Mouse (Mus musculus): ENCODE measurements at regions not wholly inside any gene's neighbourhood (a gene's known extent, or its start where the extent isn't known, plus 50 kb on each side); places are given as distances from the start of the nearest gene placed in this dataset.

GRCm38 (mm10) chr6:89012998-89013689, 111.1 kb downstream of the Tpra1 start:
- H3K4me1 ChIP-seq (ENCODE audit: control insufficient read depth, insufficient read depth, low read length), result peaks cover 52% of the 10 kb centered on the region
- H3K4me2 ChIP-seq (ENCODE audit: low read length), result no peak overlapping the region
- ATAC-seq (ENCODE audit: low FRiP score, low TSS enrichment), result peak; percentile 82
- H3K9me3 ChIP-seq (ENCODE audit: control insufficient read depth, low read length), result no peaks in the 10 kb centered on the region
- no peaks in the 10 kb centered on the region for H3K36me3 ChIP-seq (ENCODE audit: control insufficient read depth, insufficient read depth, low read length)
- WGBS, result 6% methylated on average over 12 of the region's 12 CpGs
- peak overlapping the region; percentile 93 for H3K27ac ChIP-seq (replicated peaks; ENCODE audit: low read depth, low read length)
- no peak overlapping the region for H3K4me3 ChIP-seq (replicated peaks; ENCODE audit: low read depth, low read length)
- H3K27me3 ChIP-seq (ENCODE audit: control insufficient read depth, insufficient read depth, low read length), result 0 out of 2 replicates have a peak, but pooled peaks cover 3% of the 10 kb centered on the region
- H3K9ac ChIP-seq (replicated peaks; ENCODE audit: low read length), result no peak overlapping the region
- DNase-seq, result peak; percentile 89

DNA sequence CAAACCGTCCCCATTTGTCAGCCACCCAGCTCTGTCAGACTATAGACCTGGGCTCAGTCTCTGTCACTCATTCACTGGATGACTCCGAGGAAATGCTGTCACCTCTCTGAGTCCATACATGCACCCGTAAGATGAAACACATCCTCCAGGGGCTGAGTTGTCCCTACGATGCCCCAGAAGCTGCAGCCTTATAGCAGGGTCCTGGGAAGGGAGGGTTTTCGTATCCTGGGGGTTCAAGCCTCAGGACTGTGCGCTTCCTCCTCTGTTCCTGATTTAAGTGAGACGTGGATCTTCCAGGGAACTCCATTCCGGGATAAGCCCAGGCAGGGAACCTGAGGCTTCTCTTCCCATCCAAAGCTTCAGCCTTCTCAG, 111.6 kb downstream of the Tpra1 start:
- WGBS, result 24% methylated on average over 8 of the region's 8 CpGs
- Histone ChIP-seq H3K4me2 (ENCODE audit: low read length) (no peak overlapping the region), H3K9ac (replicated peaks; ENCODE audit: low read length) (no peak overlapping the region; the same call in 1 of the 2 replicates), H3K4me1 (ENCODE audit: control insufficient read depth, insufficient read depth, low read length) (peaks cover 46% of the 10 kb centered on the region), H3K4me3 (replicated peaks; ENCODE audit: low read depth, low read length) (no peak overlapping the region), H3K27ac (replicated peaks; ENCODE audit: low read depth, low read length) (peak overlapping the region; percentile 93), H3K36me3 (ENCODE audit: control insufficient read depth, insufficient read depth, low read length) (no peaks in the 10 kb centered on the region), H3K9me3 (ENCODE audit: control insufficient read depth, low read length) (no peaks in the 10 kb centered on the region), H3K27me3 (ENCODE audit: control insufficient read depth, insufficient read depth, low read length) (0 out of 2 replicates have a peak, but pooled peaks cover 3% of the 10 kb centered on the region)
- DNase-seq (no peak), ATAC-seq (ENCODE audit: low FRiP score, low TSS enrichment) (0 out of 2 replicates have a peak, but pooled peaks have one; percentile 11)

DNA sequence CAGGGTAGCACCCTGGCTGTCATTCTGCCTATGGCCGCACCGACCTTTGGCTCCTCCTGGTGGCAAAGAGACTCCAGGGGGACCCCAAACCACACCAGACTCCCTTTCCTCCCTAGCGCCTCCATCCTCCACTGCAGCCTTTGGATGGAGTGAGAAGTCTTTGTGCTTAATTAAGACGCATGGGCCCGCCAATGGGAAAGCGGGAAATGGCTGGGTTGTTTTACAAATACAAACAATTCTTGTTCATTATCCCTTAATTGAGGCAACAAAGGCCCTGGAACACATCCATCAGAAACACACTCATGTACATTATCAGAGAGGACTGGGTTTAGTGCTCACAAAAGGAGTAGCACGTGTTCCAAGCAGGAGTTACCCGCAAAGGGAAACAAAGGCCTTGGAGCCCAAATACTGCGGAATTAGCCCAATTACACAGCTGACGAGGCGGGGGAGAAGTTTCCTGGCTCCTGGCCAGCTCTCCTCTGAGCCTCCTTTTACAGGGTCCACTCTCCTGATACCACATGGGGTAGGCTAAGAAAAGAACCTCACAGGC, 122.1 kb downstream of the Tpra1 start:
- H3K4me3 ChIP-seq (replicated peaks; ENCODE audit: low read depth, low read length), result no peak overlapping the region
- no peak overlapping the region for H3K4me2 ChIP-seq (ENCODE audit: low read length)
- no peaks in the 10 kb centered on the region for H3K36me3 ChIP-seq (ENCODE audit: control insufficient read depth, insufficient read depth, low read length)
- WGBS, result 19% methylated on average over 11 of the region's 11 CpGs
- DNase-seq, result peak; percentile 78
- no peaks in the 10 kb centered on the region for H3K9me3 ChIP-seq (ENCODE audit: control insufficient read depth, low read length)
- peaks cover 18% of the 10 kb centered on the region for H3K27me3 ChIP-seq (ENCODE audit: control insufficient read depth, insufficient read depth, low read length)
- H3K27ac ChIP-seq (replicated peaks; ENCODE audit: low read depth, low read length), result no peak overlapping the region
- peak; percentile 67 for ATAC-seq (ENCODE audit: low FRiP score, low TSS enrichment)
- no peak overlapping the region for H3K9ac ChIP-seq (replicated peaks; ENCODE audit: low read length)
- H3K4me1 ChIP-seq (ENCODE audit: control insufficient read depth, insufficient read depth, low read length), result 0 out of 2 replicates have a peak, but pooled peaks cover 7% of the 10 kb centered on the region

DNA sequence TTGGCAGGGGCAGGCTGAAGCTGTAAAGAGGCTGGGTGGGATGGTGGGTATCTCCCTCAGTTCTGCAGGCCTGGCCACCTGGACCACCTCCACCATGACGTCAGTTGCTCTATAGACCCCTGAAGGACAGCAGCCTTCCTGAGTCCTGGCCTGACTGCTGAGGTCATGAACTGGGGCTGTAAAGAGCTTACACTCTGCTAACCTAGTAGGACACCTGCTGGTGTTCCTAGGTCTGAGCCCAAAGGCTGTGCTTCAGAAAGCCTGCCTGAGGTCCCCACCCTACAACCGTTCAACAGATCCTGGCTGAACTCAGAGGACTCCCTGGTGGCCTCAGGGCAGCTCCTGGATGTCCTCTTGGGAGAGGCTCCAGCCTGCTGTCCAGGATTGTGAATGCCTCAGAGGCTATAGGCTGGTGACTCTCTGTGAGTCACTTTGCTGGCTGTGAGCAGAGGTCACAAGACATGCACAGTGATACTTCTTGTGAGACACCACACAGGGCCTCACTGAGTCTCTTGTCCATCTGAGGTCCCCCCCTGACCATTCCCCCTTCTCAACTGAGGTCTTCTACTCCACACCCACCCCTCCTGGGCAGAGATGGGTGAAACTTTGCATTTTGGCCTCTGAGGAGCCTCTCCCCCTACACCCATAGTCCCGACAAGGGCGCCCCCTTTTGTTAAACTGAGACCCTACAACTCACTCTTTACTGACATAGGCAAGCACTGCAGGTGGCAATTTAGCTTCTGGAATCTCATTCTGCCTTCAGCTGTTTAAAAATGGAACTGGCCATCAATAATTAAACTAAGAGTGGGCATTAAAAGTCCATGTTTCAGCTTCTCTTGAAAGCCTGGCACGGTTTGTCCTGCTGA, 131.6 kb downstream of the Tpra1 start:
- H3K27ac ChIP-seq (replicated peaks; ENCODE audit: low read depth, low read length), result no peak overlapping the region
- ATAC-seq (ENCODE audit: low FRiP score, low TSS enrichment), result no peak

GRCm38 (mm10) chr6:89034455-89034854, 132.4 kb downstream of the Tpra1 start:
- peaks cover 32% of the 10 kb centered on the region for H3K4me1 ChIP-seq (ENCODE audit: control insufficient read depth, insufficient read depth, low read length)
- ATAC-seq (ENCODE audit: low FRiP score, low TSS enrichment) (no peak; the same call in 1 of the 2 replicates), DNase-seq (no peak)
- H3K27me3 ChIP-seq (ENCODE audit: control insufficient read depth, insufficient read depth, low read length), result no peaks in the 10 kb centered on the region
- H3K9ac ChIP-seq (replicated peaks; ENCODE audit: low read length), result no peak overlapping the region
- 43% methylated on average over 3 of the region's 3 CpGs for WGBS
- H3K4me2 ChIP-seq (ENCODE audit: low read length), result no peak overlapping the region
- no peaks in the 10 kb centered on the region for H3K36me3 ChIP-seq (ENCODE audit: control insufficient read depth, insufficient read depth, low read length)
- H3K27ac ChIP-seq (replicated peaks; ENCODE audit: low read depth, low read length), result peak overlapping the region; percentile 92
- H3K4me3 ChIP-seq (replicated peaks; ENCODE audit: low read depth, low read length), result no peak overlapping the region
- H3K9me3 ChIP-seq (ENCODE audit: control insufficient read depth, low read length), result no peaks in the 10 kb centered on the region

More for the DNA sequence above, 131.6 kb downstream of the Tpra1 start:
- Histone ChIP-seq H3K27me3 (ENCODE audit: control insufficient read depth, insufficient read depth, low read length) (no peaks in the 10 kb centered on the region), H3K4me2 (ENCODE audit: low read length) (no peak overlapping the region), H3K4me3 (replicated peaks; ENCODE audit: low read depth, low read length) (no peak overlapping the region), H3K9me3 (ENCODE audit: control insufficient read depth, low read length) (no peaks in the 10 kb centered on the region), H3K9ac (replicated peaks; ENCODE audit: low read length) (no peak overlapping the region), H3K36me3 (ENCODE audit: control insufficient read depth, insufficient read depth, low read length) (no peaks in the 10 kb centered on the region), H3K4me1 (ENCODE audit: control insufficient read depth, insufficient read depth, low read length) (peaks cover 32% of the 10 kb centered on the region)
- 46% methylated on average over 5 of the region's 5 CpGs for WGBS
- DNase-seq, result no peak

- H3K27me3 ChIP-seq (ENCODE audit: control insufficient read depth, insufficient read depth, low read length), result no peaks in the 10 kb centered on the region
- DNase-seq (peak; percentile 88), ATAC-seq (ENCODE audit: low FRiP score, low TSS enrichment) (peak; percentile 71; the same call in 1 of the 2 replicates)
- peak overlapping the region; percentile 92 for H3K27ac ChIP-seq (replicated peaks; ENCODE audit: low read depth, low read length)
- H3K4me1 ChIP-seq (ENCODE audit: control insufficient read depth, insufficient read depth, low read length), result peaks cover 32% of the 10 kb centered on the region
- no peaks in the 10 kb centered on the region for H3K9me3 ChIP-seq (ENCODE audit: control insufficient read depth, low read length)
- peak overlapping the region; percentile 42 for H3K9ac ChIP-seq (replicated peaks; ENCODE audit: low read length)
- H3K4me3 ChIP-seq (replicated peaks; ENCODE audit: low read depth, low read length), result no peak overlapping the region
- no peaks in the 10 kb centered on the region for H3K36me3 ChIP-seq (ENCODE audit: control insufficient read depth, insufficient read depth, low read length)
- peak overlapping the region; percentile 44 for H3K4me2 ChIP-seq (ENCODE audit: low read length)
- WGBS, result 12% methylated on average over 13 of the region's 13 CpGs
These were observed 133.2 kb downstream of the Tpra1 start for GRCm38 (mm10) chr6:89035061-89035835.

DNA sequence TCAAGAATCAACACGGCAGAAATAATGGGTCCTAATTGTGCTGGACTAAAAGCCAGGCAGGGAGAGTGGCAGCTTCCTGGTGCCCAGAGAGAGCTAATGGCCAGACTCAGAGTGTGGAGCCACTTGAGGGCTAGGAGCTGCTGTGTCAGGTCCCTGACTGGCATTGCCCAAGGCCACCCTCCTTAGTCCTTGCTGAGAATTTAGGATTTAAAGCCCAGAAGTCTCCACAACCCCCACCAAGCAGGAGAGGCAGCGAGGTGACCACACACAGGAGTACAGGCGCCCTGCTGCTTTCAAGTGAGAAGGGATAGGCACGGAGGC, 133.7 kb downstream of the Tpra1 start:
- H3K4me2 ChIP-seq (ENCODE audit: low read length), result peak overlapping the region; percentile 44
- DNase-seq (no peak), ATAC-seq (ENCODE audit: low FRiP score, low TSS enrichment) (peak; percentile 53; the same call in 1 of the 2 replicates)
- no peaks in the 10 kb centered on the region for H3K27me3 ChIP-seq (ENCODE audit: control insufficient read depth, insufficient read depth, low read length)
- peak overlapping the region; percentile 92 for H3K27ac ChIP-seq (replicated peaks; ENCODE audit: low read depth, low read length)
- 22% methylated on average over 4 of the region's 4 CpGs for WGBS
- no peaks in the 10 kb centered on the region for H3K36me3 ChIP-seq (ENCODE audit: control insufficient read depth, insufficient read depth, low read length)
- H3K4me3 ChIP-seq (replicated peaks; ENCODE audit: low read depth, low read length), result no peak overlapping the region
- no peaks in the 10 kb centered on the region for H3K9me3 ChIP-seq (ENCODE audit: control insufficient read depth, low read length)
- peak overlapping the region; percentile 42; the same call in 1 of the 2 replicates for H3K9ac ChIP-seq (replicated peaks; ENCODE audit: low read length)
- peaks cover 32% of the 10 kb centered on the region for H3K4me1 ChIP-seq (ENCODE audit: control insufficient read depth, insufficient read depth, low read length)

DNA sequence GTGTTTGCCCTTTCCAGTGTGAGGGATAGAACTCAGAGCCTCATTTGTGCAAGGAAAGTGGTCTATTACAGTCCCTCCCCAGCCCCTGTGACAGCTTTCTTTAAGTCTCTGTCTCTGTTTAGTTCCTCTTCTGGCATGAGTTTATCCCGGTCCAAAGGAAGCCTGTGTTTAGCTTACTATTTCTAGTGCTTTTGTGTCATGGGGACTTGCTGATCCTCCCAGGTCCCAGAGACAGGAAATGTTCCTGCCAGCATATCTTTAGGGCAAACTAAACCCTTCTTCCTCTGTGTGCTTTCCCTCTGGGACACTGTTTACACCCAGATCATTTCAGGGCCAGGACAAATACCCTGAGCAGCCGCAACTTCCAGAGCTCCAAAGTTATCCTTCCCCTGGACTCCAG, 135.3 kb downstream of the Tpra1 start:
- no peak for ATAC-seq (ENCODE audit: low FRiP score, low TSS enrichment)
- 67% methylated on average over 2 of the region's 2 CpGs for WGBS
- Histone ChIP-seq H3K4me1 (ENCODE audit: control insufficient read depth, insufficient read depth, low read length) (peaks cover 32% of the 10 kb centered on the region), H3K27me3 (ENCODE audit: control insufficient read depth, insufficient read depth, low read length) (no peaks in the 10 kb centered on the region), H3K36me3 (ENCODE audit: control insufficient read depth, insufficient read depth, low read length) (no peaks in the 10 kb centered on the region), H3K4me3 (replicated peaks; ENCODE audit: low read depth, low read length) (no peak overlapping the region), H3K9me3 (ENCODE audit: control insufficient read depth, low read length) (no peaks in the 10 kb centered on the region), H3K9ac (replicated peaks; ENCODE audit: low read length) (no peak overlapping the region), H3K4me2 (ENCODE audit: low read length) (no peak overlapping the region), H3K27ac (replicated peaks; ENCODE audit: low read depth, low read length) (no peak overlapping the region)
- no peak for DNase-seq

Measured in midbrain, embryonic 14.5 days (tissue).